14 mouse cellular contexts compared by ENCODE assay signal in the genomic region with DNA sequence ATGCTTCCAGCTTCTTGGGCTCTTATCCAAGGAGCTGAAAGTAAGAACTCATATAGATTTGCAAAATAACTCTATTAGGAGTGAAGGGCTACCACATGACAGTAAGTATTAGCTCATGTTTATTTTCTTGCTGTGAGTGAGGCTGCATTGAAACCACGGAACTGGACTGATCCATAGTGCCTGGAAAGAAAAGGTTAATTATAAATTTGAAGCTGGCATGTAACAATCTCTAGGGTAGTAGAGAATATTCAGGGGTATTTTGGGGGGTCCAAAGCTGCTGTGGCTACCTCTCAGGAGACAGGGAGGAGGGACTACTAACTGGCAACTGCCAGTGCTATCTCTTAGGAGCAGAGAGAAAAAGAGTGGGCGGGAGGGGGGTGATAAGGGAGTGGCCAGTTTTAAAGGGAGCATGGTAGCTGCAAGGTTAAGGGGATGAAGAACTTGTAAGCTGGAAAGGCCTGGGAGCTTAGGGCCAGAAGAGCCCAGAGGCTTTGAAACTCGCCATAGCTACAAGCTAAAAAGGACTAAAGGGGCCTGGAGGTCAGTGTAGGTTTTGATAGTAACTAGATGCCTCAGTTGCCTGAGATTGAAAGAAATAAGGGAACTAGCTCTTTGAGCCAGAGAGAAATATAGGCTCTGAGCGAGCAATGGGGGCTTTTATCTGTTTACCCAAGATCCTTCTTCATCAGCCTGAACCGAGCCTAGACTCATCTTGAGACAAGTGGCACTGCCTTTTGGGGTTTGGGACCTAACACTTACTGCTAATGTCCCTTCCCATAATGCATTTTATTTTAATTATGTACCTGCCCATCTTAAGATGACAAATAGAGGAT. TPM values are rescaled to one million over a fixed set of nuclear protein-coding genes. Genes with fewer than 3 reads are reported as not detected.
A peak's percentile ranks its signal among the peaks of the same experiment; 100 is the strongest.
DNase-seq lines count a peak whose midpoint lies in the region; ATAC-seq and TF ChIP-seq lines count a peak whose summit lies in the region.
"Had no signal": no experiment of that assay in that cellular context is flagged by ENCODE, and none has a peak within 500 bp of the region (broad histone marks: within the 10 kb centered on the region; RNA-seq: fewer than 3 reads in every experiment).

No protein-coding gene starts in this region.

- no peak for TF ChIP-seq CTCF in G1E (IDR thresholded peaks at IDR 0.05; ENCODE audit: low read depth, low read length)
- no peak for TF ChIP-seq CTCF in liver, postnatal 0 days (IDR thresholded peaks at IDR 0.05; ENCODE audit: low read depth)

- H3K27me3 ChIP-seq in G1E (ENCODE audit: insufficient read depth, low read length): no peaks in the 10 kb centered on the region
- no peaks in the 10 kb centered on the region for H3K27me3 ChIP-seq in liver, postnatal 0 days (ENCODE audit: insufficient read depth, low read length)
- H3K27me3 ChIP-seq: heart, embryonic 15.5 days had no signal

- H3K27ac ChIP-seq in liver, postnatal 0 days (ENCODE audit: low read depth): peak overlapping the region; percentile 85
- H3K27ac ChIP-seq: heart, embryonic 15.5 days; macrophage had no signal

- peaks cover 55% of the 10 kb centered on the region for H3K4me1 ChIP-seq in G1E (ENCODE audit: insufficient read depth, low read depth, low read length)
- peaks cover 18% of the 10 kb centered on the region for H3K4me1 ChIP-seq in liver, postnatal 0 days (ENCODE audit: insufficient read depth)

- H3K4me2 ChIP-seq in liver, postnatal 0 days (ENCODE audit: low read depth, low read length): peak overlapping the region; percentile 61
- H3K4me2 ChIP-seq: heart, embryonic 15.5 days had no signal

- intact Hi-C loops in gastrocnemius, postnatal 14 days (cut with DNase I; ENCODE audit: low total_unique reads): no loop called here

- no peaks in the 10 kb centered on the region for H3K36me3 ChIP-seq in G1E (replicated peaks)
- H3K36me3 ChIP-seq in liver, postnatal 0 days (replicated peaks; ENCODE audit: insufficient read depth, low read length): no peaks in the 10 kb centered on the region
- H3K36me3 ChIP-seq: heart, embryonic 15.5 days had no signal

- peak; percentile 93 for ATAC-seq in G1E (ENCODE audit: extremely low read depth, insufficient number of reproducible peaks, low FRiP score, poor library complexity, severe bottlenecking)
- peak; percentile 89 for ATAC-seq in common myeloid progenitor, adult 5-6 weeks (replicated peaks; ENCODE audit: low read depth, poor library complexity, severe bottlenecking)
- ATAC-seq in liver, postnatal 0 days: peak; percentile 98

- 50% methylated on average over 5 of the region's 5 CpGs for WGBS in liver, postnatal 0 days (ENCODE audit: insufficient replicate concordance)

- peak; percentile 75 for DNase-seq in heart, adult 11 months
- no peak for DNase-seq in heart, adult 9 months (ENCODE audit: low spot score in 2 of 2)
- DNase-seq in G1E (ENCODE audit: low spot score): peak; percentile 84
- peak; percentile 58 for DNase-seq in liver, postnatal 0 days
- no peak for DNase-seq in gastrocnemius, postnatal 14 days
- no peak for DNase-seq in frontal cortex, postnatal 36 days (ENCODE audit: low spot score in 2 of 2)
- DNase-seq in kidney, postnatal 14 days: no peak
- DNase-seq: adrenal gland, postnatal 10 days; cerebellum, adult 9-10 months; kidney, postnatal 4 days had no signal

- TF ChIP-seq EP300 in liver, postnatal 0 days (IDR thresholded peaks at IDR 0.05; ENCODE audit: low read depth): peak; percentile 98

- H3K4me3 ChIP-seq in G1E (ENCODE audit: low read depth, low read length): no peak overlapping the region; the same call in 1 of the 2 replicates
- peak overlapping the region; percentile 7; the same call in 1 of the 2 replicates for H3K4me3 ChIP-seq in liver, postnatal 0 days (ENCODE audit: low read depth, low read length)
- H3K4me3 ChIP-seq: heart, embryonic 15.5 days had no signal

- H3K9ac ChIP-seq in liver, postnatal 0 days (replicated peaks): peak overlapping the region; percentile 55
- H3K9ac ChIP-seq: heart, embryonic 15.5 days had no signal

- H3K9me3 ChIP-seq in G1E (replicated peaks): no peaks in the 10 kb centered on the region
- no peaks in the 10 kb centered on the region; the same call in 1 of the 2 replicates for H3K9me3 ChIP-seq in liver, postnatal 0 days (ENCODE audit: low read length)
- H3K9me3 ChIP-seq: heart, embryonic 15.5 days had no signal

RNA-seq across cellular contexts. Expression of a gene that starts 17.4 kb away (rescaled TPM):
- 149 and 168 TPM in 2 replicates for total RNA-seq in G1E (2014; fragmentation: Nextera tagmentation)
- total RNA-seq in G1E (2017): 85.7 and 99.2 TPM in 2 replicates
- 15.7 and 16.8 TPM in 2 replicates for polyA plus RNA-seq in G1E (2012)
- 45.8 and 49.7 TPM in 2 replicates for total RNA-seq in common myeloid progenitor, adult 5-6 weeks (2017)
- 13.0 and 15.8 TPM in 2 replicates for polyA plus RNA-seq in liver, postnatal 0 days (2015; fragmentation: Nextera tagmentation; extraction: Ambion mirVana)
- total RNA-seq in gastrocnemius, postnatal 14 days (2021): 10 to 100 TPM; 18.5 to 23.0 TPM

RNA-seq across cellular contexts. Expression of a gene that starts 27.3 kb away (rescaled TPM):
- 0.90 and 3.0 TPM in 2 replicates for total RNA-seq in G1E (2014; fragmentation: Nextera tagmentation)
- total RNA-seq in G1E (2017): 0.71 and 1.2 TPM in 2 replicates
- 0.08 and 0.10 TPM in 2 replicates for polyA plus RNA-seq in G1E (2012)
- 2.0 and 2.9 TPM in 2 replicates for total RNA-seq in common myeloid progenitor, adult 5-6 weeks (2017)
- 2.5 and 3.2 TPM in 2 replicates for polyA plus RNA-seq in liver, postnatal 0 days (2015; fragmentation: Nextera tagmentation; extraction: Ambion mirVana)
- not detected for total RNA-seq in gastrocnemius, postnatal 14 days (2021)
- polyA plus RNA-seq: macrophage; testis, adult 2 months had no signal

Comparison
In these comparisons a context has a peak if more than half of its experiments do, and no peak if none do; other contexts are left out.
1. DNase-seq: peak in heart, adult 11 months (single experiment), G1E (single experiment) and liver, postnatal 0 days (single experiment); none in heart, adult 9 months (0 of 2), gastrocnemius, postnatal 14 days (single experiment), frontal cortex, postnatal 36 days (0 of 2) and kidney, postnatal 14 days (single experiment).
2. Peak in every context shown above with its lines, with median percentiles within 50 percentile points of each other: ATAC-seq.